Mouse (Mus musculus): ENCODE results near the gene Tial1.

Gene Tial1

GRCm38 (mm10) chr7:128461285-128462215 is at the start of gene Tial1:
Gene Tial1, minus strand, starts transcription at chr7:128461717.
- DNase-seq (ENCODE audit: low read depth, low spot score): peak; percentile 99

- DNase-seq (ENCODE audit: low read depth, low spot score): peak; percentile 23
Observed at GRCm38 (mm10) chr7:128504091-128504490, 42.6 kb upstream of the Tial1 start.

GRCm38 (mm10) chr7:128499801-128500200 is 38.3 kb upstream of the Tial1 start:
- no peak for DNase-seq (ENCODE audit: low read depth, low spot score)

GRCm38 (mm10) chr7:128494546-128494945 is 33.0 kb upstream of the Tial1 start:
- peak; percentile 63 for DNase-seq (ENCODE audit: low read depth, low spot score)

GRCm38 (mm10) chr7:128488986-128489385 is 27.5 kb upstream of the Tial1 start:
- DNase-seq (ENCODE audit: low read depth, low spot score): peak; percentile 62

GRCm38 (mm10) chr7:128474322-128474721 is 12.8 kb upstream of the Tial1 start:
- DNase-seq (ENCODE audit: low read depth, low spot score): peak; percentile 80

- peak; percentile 82 for DNase-seq (ENCODE audit: low read depth, low spot score)
Observed at GRCm38 (mm10) chr7:128462406-128462805, 889 bp upstream of the Tial1 start.

GRCm38 (mm10) chr7:128460865-128461228 is 670 bp downstream of the Tial1 start:
- DNase-seq (ENCODE audit: low read depth, low spot score): no peak

GRCm38 (mm10) chr7:128460131-128460864 is 1.2 kb downstream of the Tial1 start:
- peak; percentile 42 for DNase-seq (ENCODE audit: low read depth, low spot score)

- DNase-seq (ENCODE audit: low read depth, low spot score): no peak
Observed at GRCm38 (mm10) chr7:128459791-128460130, 1.8 kb downstream of the Tial1 start.

- DNase-seq (ENCODE audit: low read depth, low spot score): no peak
Observed at GRCm38 (mm10) chr7:128458011-128458410, 3.5 kb downstream of the Tial1 start.

GRCm38 (mm10) chr7:128452731-128453130 is 8.8 kb downstream of the Tial1 start:
- DNase-seq (ENCODE audit: low read depth, low spot score): no peak

- DNase-seq (ENCODE audit: low read depth, low spot score): no peak
Observed at GRCm38 (mm10) chr7:128440584-128440983, 20.9 kb downstream of the Tial1 start.

GRCm38 (mm10) chr7:128439251-128439650 is 22.3 kb downstream of the Tial1 start:
- no peak for DNase-seq (ENCODE audit: low read depth, low spot score)

GRCm38 (mm10) chr7:128438131-128438530 is 23.4 kb downstream of the Tial1 start:
- DNase-seq (ENCODE audit: low read depth, low spot score): no peak

- no peak for DNase-seq (ENCODE audit: low read depth, low spot score)
Observed at GRCm38 (mm10) chr7:128433213-128433612, 28.3 kb downstream of the Tial1 start.

- no peak for DNase-seq (ENCODE audit: low read depth, low spot score)
Observed at GRCm38 (mm10) chr7:128432574-128432973, 28.9 kb downstream of the Tial1 start.

- DNase-seq (ENCODE audit: low read depth, low spot score): no peak
Observed at GRCm38 (mm10) chr7:128422491-128422890, 39.0 kb downstream of the Tial1 start.

- DNase-seq (ENCODE audit: low read depth, low spot score): no peak
Observed at GRCm38 (mm10) chr7:128421701-128422100, 39.8 kb downstream of the Tial1 start.

GRCm38 (mm10) chr7:128419690-128420089 is 41.8 kb downstream of the Tial1 start:
- peak; percentile 34 for DNase-seq (ENCODE audit: low read depth, low spot score)

- DNase-seq (ENCODE audit: low read depth, low spot score): peak; percentile 32
Observed at GRCm38 (mm10) chr7:128417930-128418779, 43.4 kb downstream of the Tial1 start, which contains the start of gene Rgs10. Gene Rgs10, minus strand, starts transcription at chr7:128418758.
